ENCODE assay signal across 22 mouse cellular contexts in genomic region chr9:55421786-55422185, GRCm38 (mm10).
A peak's percentile ranks its signal among the peaks of the same experiment; 100 is the strongest.
DNase-seq lines count a peak whose midpoint lies in the region; ATAC-seq lines count a peak whose summit lies in the region.
"Had no signal": no experiment of that assay in that cellular context is flagged by ENCODE, and none has a peak within 500 bp of the region (broad histone marks: within the 10 kb centered on the region; RNA-seq: fewer than 3 reads in every experiment).

No protein-coding gene starts in this region.

- no peaks in the 10 kb centered on the region for H3K9me3 ChIP-seq in kidney, embryonic 14.5 days (ENCODE audit: control insufficient read depth, low read length)
- H3K9me3 ChIP-seq: embryonic facial prominence, embryonic 12.5 days; forebrain, embryonic 15.5 days; G1E had no signal

- no peaks in the 10 kb centered on the region for H3K4me1 ChIP-seq in kidney, embryonic 14.5 days (ENCODE audit: control insufficient read depth, insufficient read depth, low read length)
- H3K4me1 ChIP-seq: forebrain, embryonic 13.5 days; forebrain, embryonic 15.5 days had no signal

- no peaks in the 10 kb centered on the region for H3K36me3 ChIP-seq in kidney, embryonic 14.5 days (ENCODE audit: control insufficient read depth, insufficient read depth, low read length)
- H3K36me3 ChIP-seq: embryonic facial prominence, embryonic 10.5 days; embryonic facial prominence, embryonic 12.5 days; forebrain, embryonic 15.5 days; G1E had no signal

- H3K4me3 ChIP-seq in kidney, embryonic 14.5 days (ENCODE audit: low read length) = no peak overlapping the region
- H3K4me3 ChIP-seq: embryonic facial prominence, embryonic 10.5 days; embryonic facial prominence, embryonic 12.5 days; forebrain, embryonic 13.5 days; forebrain, embryonic 15.5 days had no signal

- DNase-seq in adrenal gland, postnatal 10 days = peak; percentile 54
- DNase-seq in adrenal gland, adult 18-20 months (ENCODE audit: low spot score in 2 of 2) = no peak
- peak; percentile 14 for DNase-seq in cerebellum, adult 9-11 months
- no peak for DNase-seq in cerebellum, postnatal 36 days
- peak; percentile 28 for DNase-seq in 3T3-L1 (ENCODE audit: low read depth, low spot score)
- peak; percentile 96 for DNase-seq in adipocyte (ENCODE audit: low spot score)
- DNase-seq in urinary bladder, adult 18-20 months (ENCODE audit: low spot score in 2 of 2) = no peak
- DNase-seq: B cell, adult 2 months; cerebellum, adult 11-12 months; cerebellum, adult 2 months; cerebellum, adult 9-10 months; cerebellum, postnatal 14 days; forebrain, postnatal 0 days had no signal

- H3K27ac ChIP-seq in kidney, embryonic 14.5 days (ENCODE audit: low read depth, low read length) = no peak overlapping the region
- H3K27ac ChIP-seq: embryonic facial prominence, embryonic 10.5 days; embryonic facial prominence, embryonic 12.5 days; forebrain, embryonic 13.5 days; forebrain, embryonic 15.5 days had no signal

- H3K9ac ChIP-seq in kidney, embryonic 14.5 days (ENCODE audit: low read depth, low read length) = no peak overlapping the region
- H3K9ac ChIP-seq: embryonic facial prominence, embryonic 12.5 days; forebrain, embryonic 13.5 days; forebrain, embryonic 15.5 days; forebrain, postnatal 0 days had no signal

- no peak overlapping the region for H3K4me2 ChIP-seq in kidney, embryonic 14.5 days (replicated peaks; ENCODE audit: low read depth, low read length)
- H3K4me2 ChIP-seq: embryonic facial prominence, embryonic 12.5 days; forebrain, embryonic 13.5 days; forebrain, embryonic 15.5 days had no signal

- 89% methylated on average over 3 of the region's 3 CpGs for WGBS in kidney, embryonic 14.5 days

- H3K27me3 ChIP-seq in kidney, embryonic 14.5 days (ENCODE audit: control insufficient read depth, insufficient read depth, low read length) = no peaks in the 10 kb centered on the region
- H3K27me3 ChIP-seq: embryonic facial prominence, embryonic 12.5 days; forebrain, embryonic 13.5 days; forebrain, embryonic 15.5 days had no signal

- no peak for ATAC-seq in kidney, embryonic 14.5 days (ENCODE audit: low FRiP score, low TSS enrichment)
- ATAC-seq: activated CD4-positive, CD25-positive, alpha-beta regulatory T cell, adult 4 months; CD4-positive, CD25-positive, alpha-beta regulatory T cell, adult 4 months; forebrain, embryonic 13.5 days; forebrain, embryonic 15.5 days; forebrain, postnatal 0 days; Patski had no signal

Comparison
In these comparisons a context has a peak if more than half of its experiments do, and no peak if none do; other contexts are left out.
1. DNase-seq: peak in adrenal gland, postnatal 10 days (single experiment), cerebellum, adult 9-11 months (single experiment), 3T3-L1 (single experiment) and adipocyte (single experiment); none in adrenal gland, adult 18-20 months (0 of 2), cerebellum, postnatal 36 days (0 of 2) and urinary bladder, adult 18-20 months (0 of 2).